Mouse (Mus musculus): ENCODE results near the gene Kank3.

DNA sequence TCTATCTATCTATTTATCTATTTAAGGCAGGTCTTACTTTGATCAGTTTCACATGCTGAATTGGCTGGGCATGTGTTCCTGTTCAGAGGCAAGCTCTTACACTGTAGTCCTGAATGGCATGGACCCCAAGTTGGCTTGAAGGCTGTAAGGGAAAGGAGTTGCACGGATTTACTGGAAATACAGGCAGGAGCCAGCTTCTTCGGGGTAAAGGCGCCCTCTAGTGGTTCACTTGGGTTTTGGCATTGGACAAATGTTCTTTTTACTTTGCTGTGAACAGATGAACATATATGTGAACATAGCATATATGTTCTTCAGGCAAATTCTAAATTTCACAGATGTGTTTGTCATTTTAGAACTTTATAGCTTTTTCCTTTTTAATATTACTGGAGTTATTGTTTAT, 16.5 kb downstream of the Kank3 start:
- TF ChIP-seq POLR2A (IDR thresholded peaks at IDR 0.05; ENCODE audit: insufficient read depth, low read depth, low read length) (0 out of 2 replicates have a peak, but pooled peaks have one; percentile 24), CTCF (IDR thresholded peaks at IDR 0.05) (peak; percentile 94)

Measured in heart, adult 2 months (tissue).